Mouse (Mus musculus) heart, adult 2 months (tissue): ENCODE data around the gene G430095P16Rik. TPM values are rescaled to one million over a fixed set of nuclear protein-coding genes. Genes with fewer than 3 reads are reported as not detected.

ENCODE experiments used
- DNase-seq, 2 experiments: peaks; one replicate each; pipeline ENCODE4 v3.0.0; 2021
- H3K27ac ChIP-seq: fragments of 200-600 bp; 2 replicates; pipeline ENCODE4 v1.8.1; 2022
- H3K27me3 ChIP-seq: fragments of 200-500 bp; 2 replicates; pipeline ENCODE4 v1.6.1; 2012; ENCODE audit warnings: mild to moderate bottlenecking, low read length, inconsistent platforms, mixed read lengths; ENCODE audit not compliant: control insufficient read depth, insufficient read depth
- H3K36me3 ChIP-seq: fragments of 200-500 bp; 2 replicates; pipeline ENCODE4 v1.6.1; 2012; ENCODE audit warnings: low read length, inconsistent platforms; ENCODE audit not compliant: control insufficient read depth, insufficient read depth
- H3K4me1 ChIP-seq: fragments of 200-500 bp; 2 replicates; pipeline ENCODE4 v1.6.1; 2011; ENCODE audit warnings: low read length; ENCODE audit not compliant: control insufficient read depth, insufficient read depth
- H3K4me3 ChIP-seq: fragments of 200-600 bp; 2 replicates; pipeline ENCODE4 v1.8.1; 2022
- H3K79me2 ChIP-seq: fragments of 200-500 bp; replicated peaks from 2 replicates; pipeline ENCODE4 v1.6.1; 2012; ENCODE audit warnings: mild to moderate bottlenecking, inconsistent platforms, low read length, moderate library complexity, mixed read lengths; ENCODE audit not compliant: control insufficient read depth, insufficient read depth
- H3K9ac ChIP-seq: fragments of 200-500 bp; 2 replicates; pipeline ENCODE4 v1.6.1; 2012; ENCODE audit warnings: low read depth, mild to moderate bottlenecking, control low read depth, inconsistent platforms, low read length, mixed read lengths
- CTCF ChIP-seq: fragments of 200-600 bp; IDR thresholded peaks from 2 replicates; pipeline ENCODE4 v1.8.1; 2022; ENCODE audit warnings: antibody characterized with exemption, mild to moderate bottlenecking, moderate library complexity
- EP300 ChIP-seq: fragments of 200-500 bp; IDR thresholded peaks from 2 replicates; pipeline ENCODE4 v1.6.1; 2011; ENCODE audit warnings: low read depth, low read length, control low read depth; ENCODE audit not compliant: insufficient read depth
- POLR2A ChIP-seq: fragments of 200-500 bp; IDR thresholded peaks from 2 replicates; pipeline ENCODE4 v1.6.1; 2011; ENCODE audit warnings: mild to moderate bottlenecking, low read depth, low read length, control low read depth; ENCODE audit not compliant: insufficient read depth
- WGBS: fragments of 180-500 bp; shearing (Covaris S2); methylation state at CpG from one replicate; pipeline ENCODE4 v1.1.7; 2018; 5-methylcytosine and 5-hydroxymethylcytosine counted together
- intact Hi-C: fragments of 180-260 bp; cut with DNase I; formaldehyde crosslinking; loops from one replicate; pipeline ENCODE4 v1.15.1; 2025
- polyA plus RNA-seq: library from polyadenylated mRNA; depleted of rRNA; stranded (reverse); fragments of >200 nt; gene quantifications from 2 replicates; pipeline ENCODE4 v1.2.3, GENCODE M21; 2012
- total RNA-seq, 2 experiments: library from RNA; stranded (reverse); gene quantifications; 2 replicates each; pipeline ENCODE4 v1.2.3; 2021

The G430095P16Rik gene
- total and polyA plus RNA-seq, 3 experiments = 0.55 to 0.70 TPM; not detected in 1

DNA sequence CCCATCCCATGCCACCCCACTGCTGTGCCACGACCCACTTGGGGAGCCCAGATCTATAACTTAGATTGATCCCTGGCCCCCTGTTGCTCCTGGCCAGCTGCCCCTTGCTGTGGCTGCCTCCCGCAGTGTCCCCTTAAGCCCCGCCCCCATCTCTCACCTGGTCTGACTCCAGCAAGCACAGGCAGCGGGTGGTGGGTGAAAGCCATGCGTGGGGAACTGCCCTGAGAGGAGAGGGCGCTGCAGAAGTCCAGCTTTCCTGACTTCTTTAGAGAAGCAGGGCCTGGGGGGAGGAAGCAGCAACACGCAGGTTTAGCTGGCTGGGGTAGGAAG lies 729 bp downstream of the G430095P16Rik start:
- Histone ChIP-seq H3K27ac (peak overlapping the region; percentile 62), H3K9ac (peak overlapping the region; percentile 15; the same call in 1 of the 2 replicates), H3K79me2 (no peaks in the 10 kb centered on the region), H3K4me3 (no peak overlapping the region), H3K27me3 (no peaks in the 10 kb centered on the region), H3K36me3 (peaks cover 17% of the 10 kb centered on the region), H3K4me1 (peaks cover 41% of the 10 kb centered on the region)
- 33% methylated on average over 7 of the region's 7 CpGs for WGBS
- no peak for TF ChIP-seq CTCF
- no peak for TF ChIP-seq POLR2A
- no peak for TF ChIP-seq EP300
- DNase-seq = no peak
- intact Hi-C loops = no loop called here

DNA sequence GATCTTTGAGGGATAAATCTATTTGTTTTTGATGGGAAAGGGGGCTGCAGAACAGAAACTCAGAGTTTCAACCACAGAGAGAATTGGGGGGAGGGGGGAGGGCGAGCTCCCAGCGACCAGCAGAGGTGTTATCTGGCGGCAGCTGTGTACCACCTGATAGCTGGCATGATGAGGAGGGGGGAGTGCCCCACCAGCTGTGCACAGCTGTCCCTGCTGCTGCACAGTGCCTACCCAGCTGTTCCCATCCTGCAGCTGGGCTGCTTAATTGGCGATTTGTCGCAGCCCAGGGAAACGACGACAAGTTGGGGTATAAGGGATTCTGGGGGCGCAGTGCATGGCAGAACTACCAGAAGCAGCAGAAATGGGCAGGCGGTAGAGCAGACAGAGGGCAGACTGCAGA lies 1.9 kb downstream of the G430095P16Rik start:
- no peaks in the 10 kb centered on the region for H3K27me3 ChIP-seq
- no peak for DNase-seq
- peak overlapping the region; percentile 87 for H3K27ac ChIP-seq
- no peak overlapping the region for H3K4me3 ChIP-seq
- intact Hi-C loops = no loop called here
- peaks cover 16% of the 10 kb centered on the region for H3K36me3 ChIP-seq
- 0 out of 2 replicates have a peak overlapping the region, but pooled peaks have one; percentile 21 for H3K9ac ChIP-seq
- peaks cover 38% of the 10 kb centered on the region for H3K4me1 ChIP-seq
- 69% methylated on average over 9 of the region's 9 CpGs for WGBS
- H3K79me2 ChIP-seq = no peaks in the 10 kb centered on the region
- TF ChIP-seq EP300 = 0 out of 2 replicates have a peak, but pooled peaks have one; percentile 13
- TF ChIP-seq CTCF = no peak

- Histone ChIP-seq H3K27me3 (no peaks in the 10 kb centered on the region), H3K79me2 (no peaks in the 10 kb centered on the region), H3K27ac (peak overlapping the region; percentile 87), H3K4me1 (peaks cover 43% of the 10 kb centered on the region), H3K9ac (peak overlapping the region; percentile 11), H3K4me3 (no peak overlapping the region), H3K36me3 (peaks cover 16% of the 10 kb centered on the region)
- no peak for TF ChIP-seq EP300
- TF ChIP-seq CTCF = no peak
- TF ChIP-seq POLR2A = no peak
- WGBS = 29% methylated on average over 10 of the region's 10 CpGs
- no peak for DNase-seq
- intact Hi-C loops = no loop called here
Observed at GRCm38 (mm10) chr8:84725246-84725940, 2.6 kb downstream of the G430095P16Rik start.

DNA sequence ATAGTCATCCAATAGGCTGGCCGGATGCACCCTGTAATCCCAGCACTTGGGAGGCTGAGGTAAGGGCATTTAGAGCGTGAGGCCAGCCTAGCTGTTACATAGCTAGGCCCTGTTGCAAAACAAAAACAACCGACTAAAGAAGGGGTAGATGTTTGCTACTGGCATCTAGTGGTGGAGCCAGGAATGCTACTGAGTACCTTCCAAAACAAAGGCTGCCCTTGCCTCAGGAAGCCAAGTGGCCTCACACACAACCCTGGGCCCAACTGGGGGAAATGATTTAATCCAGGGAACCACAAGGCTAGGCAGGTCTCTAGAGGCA lies 3.1 kb downstream of the G430095P16Rik start:
- peaks cover 46% of the 10 kb centered on the region for H3K4me1 ChIP-seq
- DNase-seq = peak in 1 of 2 experiments; percentile 73
- intact Hi-C loops = loop anchor here (2.0 kb wide), 1 partner anchor 17 kb away; no protein-coding TSS in a partner anchor
- TF ChIP-seq CTCF (peak; percentile 77), EP300 (no peak)
- no peaks in the 10 kb centered on the region for H3K27me3 ChIP-seq
- no peak overlapping the region for H3K4me3 ChIP-seq
- H3K9ac ChIP-seq = no peak overlapping the region
- no peaks in the 10 kb centered on the region for H3K79me2 ChIP-seq
- peak overlapping the region; percentile 87 for H3K27ac ChIP-seq
- WGBS = 8% methylated on average over 3 of the region's 3 CpGs
- H3K36me3 ChIP-seq = peaks cover 16% of the 10 kb centered on the region

- Histone ChIP-seq H3K36me3 (peaks cover 20% of the 10 kb centered on the region), H3K27ac (peak overlapping the region; percentile 85), H3K9ac (no peak overlapping the region), H3K79me2 (no peaks in the 10 kb centered on the region), H3K4me1 (peaks cover 59% of the 10 kb centered on the region), H3K27me3 (no peaks in the 10 kb centered on the region), H3K4me3 (no peak overlapping the region)
- intact Hi-C loops = no loop called here
- TF ChIP-seq POLR2A (no peak), CTCF (no peak)
- WGBS = 81% methylated on average over 3 of the region's 3 CpGs
- DNase-seq = no peak
Observed at GRCm38 (mm10) chr8:84728474-84728873, 5.7 kb downstream of the G430095P16Rik start.

DNA sequence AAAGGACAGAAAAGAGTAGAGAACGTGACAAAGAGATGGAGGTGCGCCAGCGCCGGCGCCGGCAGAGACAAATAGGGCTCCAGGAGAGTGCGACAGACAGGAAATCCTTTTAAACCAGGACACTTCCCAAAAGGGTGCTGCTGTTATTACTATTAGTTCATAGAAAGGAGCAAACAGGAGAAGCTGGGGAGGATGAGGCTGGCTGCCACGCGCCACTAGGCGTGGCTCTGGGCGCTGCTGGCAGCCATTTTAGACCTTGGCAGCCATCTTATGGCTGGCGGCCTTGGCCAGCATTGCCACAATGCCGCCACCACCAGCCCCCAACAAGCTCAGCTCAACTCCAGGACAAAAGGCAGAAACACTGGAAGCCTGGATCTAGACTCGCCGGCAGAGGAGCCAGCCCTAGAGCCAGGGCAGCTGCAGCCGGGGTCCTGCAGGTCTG lies 7.1 kb downstream of the G430095P16Rik start:
- Histone ChIP-seq H3K27ac (peak overlapping the region; percentile 85), H3K27me3 (no peaks in the 10 kb centered on the region), H3K9ac (no peak overlapping the region), H3K79me2 (no peaks in the 10 kb centered on the region), H3K36me3 (peaks cover 18% of the 10 kb centered on the region), H3K4me3 (no peak overlapping the region), H3K4me1 (peaks cover 59% of the 10 kb centered on the region)
- intact Hi-C loops = no loop called here
- TF ChIP-seq POLR2A = 0 out of 2 replicates have a peak, but pooled peaks have one; percentile 27
- peak; percentile 74; the same call in 1 of the 2 replicates for TF ChIP-seq EP300
- TF ChIP-seq CTCF = no peak
- WGBS = 45% methylated on average over 16 of the region's 16 CpGs
- peak; percentile 73 to 76 for DNase-seq
